Mouse (Mus musculus) neural tube, embryonic 12.5 days (tissue): ENCODE results near the gene Dnajc27. TPM values are rescaled to one million over a fixed set of nuclear protein-coding genes. Genes with fewer than 3 reads are reported as not detected.

Experiments
- ATAC-seq: fragments of 200-750 bp; cut with Nextera tagmentation; 2 replicates; pipeline ENCODE4 v1.8.0; 2017; ENCODE audit warnings: low read depth, mild to moderate bottlenecking, moderate TSS enrichment, moderate library complexity; ENCODE audit not compliant: low FRiP score
- H3K27ac ChIP-seq: fragments of 300-500 bp; sonication (generic); 2 replicates; pipeline ENCODE4 v1.5.1; 2016
- H3K27me3 ChIP-seq: fragments of 300-500 bp; sonication (generic); replicated peaks from 2 replicates; pipeline ENCODE4 v1.6.1; 2016; ENCODE audit warnings: mild to moderate bottlenecking
- H3K36me3 ChIP-seq: fragments of 300-500 bp; sonication (generic); 2 replicates; pipeline ENCODE4 v1.6.1; 2016; ENCODE audit warnings: mild to moderate bottlenecking
- H3K4me1 ChIP-seq: fragments of 300-500 bp; sonication (generic); 2 replicates; pipeline ENCODE4 v1.6.1; 2016
- H3K4me2 ChIP-seq: fragments of 300-500 bp; sonication (generic); replicated peaks from 2 replicates; pipeline ENCODE4 v1.6.1; 2016; ENCODE audit warnings: mild to moderate bottlenecking
- H3K4me3 ChIP-seq: fragments of 300-500 bp; sonication (generic); 2 replicates; pipeline ENCODE4 v1.5.1; 2016
- H3K9ac ChIP-seq: fragments of 300-500 bp; sonication (generic); 2 replicates; pipeline ENCODE4 v1.6.1; 2016; ENCODE audit warnings: mild to moderate bottlenecking
- H3K9me3 ChIP-seq: fragments of 300-500 bp; sonication (generic); 2 replicates; pipeline ENCODE4 v1.6.1; 2016; ENCODE audit warnings: mild to moderate bottlenecking
- WGBS: fragments of 180-500 bp; shearing (Covaris S2); methylation state at CpG from one replicate; pipeline ENCODE4 v1.1.7; 2016; 5-methylcytosine and 5-hydroxymethylcytosine counted together
- polyA plus RNA-seq: library from polyadenylated mRNA; unstranded; fragments of >200 nt; fragmentation: Nextera tagmentation; extraction: Ambion mirVana; gene quantifications from 2 replicates; pipeline ENCODE4 v1.2.1, GENCODE M21; 2016

Dnajc27 gene
- polyA plus RNA-seq, 1 experiment from 2014 or later = 13.4 TPM

DNA sequence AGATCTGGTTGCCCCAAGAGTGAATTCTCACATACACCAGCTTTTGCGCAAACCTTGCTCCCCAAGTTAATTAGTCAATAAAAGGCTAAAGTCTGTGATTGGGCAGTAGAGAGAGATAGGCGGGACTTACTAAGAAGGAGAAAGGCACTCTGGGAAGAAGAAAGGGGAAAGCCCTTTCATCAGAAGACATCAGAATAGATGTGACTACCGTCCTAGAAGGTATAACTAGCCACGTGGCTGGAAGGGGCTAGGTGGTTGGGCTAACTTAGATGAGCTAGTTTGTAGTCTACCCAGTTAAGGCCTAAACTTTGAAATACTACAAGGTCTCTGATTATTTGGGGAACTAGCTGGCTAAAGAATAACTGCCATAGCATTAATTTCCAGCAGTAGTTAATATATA lies 22.7 kb upstream of the Dnajc27 start:
- Histone ChIP-seq H3K36me3 (no peaks in the 10 kb centered on the region), H3K9me3 (no peaks in the 10 kb centered on the region), H3K9ac (no peak overlapping the region), H3K4me3 (no peak overlapping the region), H3K4me2 (no peak overlapping the region), H3K4me1 (no peaks in the 10 kb centered on the region), H3K27ac (no peak overlapping the region), H3K27me3 (no peaks in the 10 kb centered on the region)
- no peak for ATAC-seq
- 93% methylated on average over 4 of the region's 4 CpGs for whole genome bisulfite sequencing

DNA sequence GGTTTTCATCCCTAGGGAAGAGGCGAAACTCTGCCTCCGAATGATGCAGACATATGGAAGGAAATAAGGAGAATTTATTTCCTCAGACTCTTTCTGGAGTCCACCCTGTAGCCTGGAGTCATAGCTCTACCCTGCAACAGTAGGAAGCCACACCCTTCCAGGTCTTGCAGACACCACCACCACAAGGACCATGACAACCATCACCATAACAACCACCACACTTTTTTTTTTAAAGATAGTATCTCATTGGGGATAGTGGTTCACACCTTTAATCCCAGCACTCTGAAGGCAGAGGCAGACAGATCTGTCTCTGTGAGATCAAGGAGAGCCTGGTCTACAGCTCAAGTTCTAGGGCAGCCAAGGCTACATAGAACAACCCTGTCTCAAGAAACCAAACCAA lies 16.9 kb upstream of the Dnajc27 start:
- H3K9me3 ChIP-seq = no peaks in the 10 kb centered on the region
- no peaks in the 10 kb centered on the region for H3K36me3 ChIP-seq
- no peak overlapping the region for H3K4me2 ChIP-seq
- no peak for ATAC-seq
- H3K27me3 ChIP-seq = no peaks in the 10 kb centered on the region
- no peak overlapping the region for H3K9ac ChIP-seq
- H3K4me3 ChIP-seq = no peak overlapping the region
- H3K27ac ChIP-seq = no peak overlapping the region
- H3K4me1 ChIP-seq = no peaks in the 10 kb centered on the region
- 93% methylated on average over 2 of the region's 2 CpGs for WGBS

DNA sequence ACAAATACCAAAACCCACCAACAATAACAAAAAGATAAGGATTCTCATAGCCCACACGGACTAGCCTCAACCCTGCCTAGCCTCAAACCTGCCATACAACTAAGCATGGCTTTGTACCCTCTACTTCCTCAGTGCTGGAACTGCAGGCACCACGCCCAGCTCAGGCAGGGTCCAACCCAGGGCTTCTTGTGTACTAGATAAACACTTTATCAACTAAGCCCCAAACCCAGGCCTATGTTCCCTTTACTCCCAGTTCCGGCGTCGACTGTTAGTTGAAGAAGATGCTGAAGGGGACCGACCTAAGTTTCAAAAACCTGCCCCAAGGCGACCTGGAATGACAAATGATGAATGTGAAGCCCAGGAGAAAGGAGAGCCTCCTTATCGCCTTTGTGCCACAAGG lies 16.4 kb upstream of the Dnajc27 start:
- ATAC-seq = no peak

DNA sequence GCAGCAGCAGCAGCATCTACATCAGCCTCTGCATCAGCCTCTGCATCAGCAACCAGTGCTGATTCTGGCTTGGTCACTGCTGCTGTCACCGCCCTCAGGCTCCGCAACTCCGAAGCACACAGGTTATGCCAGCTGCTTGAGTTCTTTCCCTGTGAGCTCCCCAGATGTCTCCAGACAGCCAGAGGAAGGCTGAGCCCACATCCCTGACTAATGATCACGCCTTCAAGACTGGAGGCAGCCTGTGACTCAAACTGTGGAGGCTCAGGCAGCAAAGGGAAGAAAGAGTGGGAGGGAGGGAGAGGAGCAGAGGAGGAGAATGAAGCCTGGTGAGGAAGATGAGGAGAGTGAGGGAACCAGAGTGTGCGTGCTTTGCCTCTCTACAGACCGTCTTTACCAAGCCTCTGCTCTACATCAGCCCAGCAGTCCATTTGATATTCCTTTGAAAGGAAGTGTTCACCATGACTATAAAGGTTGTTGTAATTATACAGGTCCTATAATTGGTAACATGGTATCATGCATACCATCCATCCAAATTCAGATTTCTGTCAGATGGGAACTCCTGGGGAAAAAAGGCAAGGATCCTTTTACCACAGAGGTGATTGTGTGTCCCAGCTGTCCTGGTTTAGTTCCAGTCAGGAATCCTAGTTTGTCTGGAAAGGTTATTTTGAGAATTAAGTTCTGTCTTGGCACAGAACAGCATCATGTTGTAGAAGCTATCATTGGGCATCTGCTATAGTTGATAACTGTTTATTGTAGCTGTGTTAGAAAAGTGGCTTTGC lies 15.5 kb upstream of the Dnajc27 start:
- no peak overlapping the region for H3K4me3 ChIP-seq
- H3K4me2 ChIP-seq = no peak overlapping the region
- H3K4me1 ChIP-seq = no peaks in the 10 kb centered on the region
- ATAC-seq = no peak
- H3K27ac ChIP-seq = no peak overlapping the region
- H3K9me3 ChIP-seq = no peaks in the 10 kb centered on the region
- no peak overlapping the region for H3K9ac ChIP-seq
- H3K27me3 ChIP-seq = no peaks in the 10 kb centered on the region
- no peaks in the 10 kb centered on the region for H3K36me3 ChIP-seq
- WGBS = 76% methylated on average over 6 of the region's 6 CpGs

More for the DNA sequence above, 16.4 kb upstream of the Dnajc27 start:
- Histone ChIP-seq H3K9ac (no peak overlapping the region), H3K4me2 (no peak overlapping the region), H3K36me3 (no peaks in the 10 kb centered on the region), H3K4me1 (no peaks in the 10 kb centered on the region), H3K27ac (no peak overlapping the region), H3K27me3 (no peaks in the 10 kb centered on the region), H3K4me3 (no peak overlapping the region), H3K9me3 (no peaks in the 10 kb centered on the region)
- WGBS = 82% methylated on average over 8 of the region's 8 CpGs

DNA sequence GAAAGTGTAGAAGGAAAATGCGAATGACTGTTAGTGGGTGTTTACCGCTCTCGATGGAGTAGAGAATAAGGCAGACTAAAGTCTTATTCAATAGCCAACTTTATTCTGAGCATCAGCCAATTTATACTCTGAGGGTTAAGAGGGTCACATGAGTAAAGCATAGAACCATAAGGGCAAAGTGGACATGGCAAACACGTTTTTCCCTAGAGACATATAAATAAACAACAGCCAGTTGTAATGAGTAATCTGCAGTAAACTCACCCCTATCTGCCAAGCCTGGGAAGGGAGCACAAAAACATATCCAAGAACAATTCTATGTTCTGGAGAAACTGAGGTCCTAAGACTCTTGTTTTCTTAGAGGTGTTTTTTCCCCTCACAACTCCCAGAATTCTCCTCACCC lies 13.8 kb upstream of the Dnajc27 start:
- no peak overlapping the region for H3K9ac ChIP-seq
- H3K27ac ChIP-seq = no peak overlapping the region
- H3K4me3 ChIP-seq = no peak overlapping the region
- no peaks in the 10 kb centered on the region for H3K36me3 ChIP-seq
- 86% methylated on average over 4 of the region's 4 CpGs for WGBS
- no peak overlapping the region for H3K4me2 ChIP-seq
- no peak for ATAC-seq
- no peaks in the 10 kb centered on the region for H3K9me3 ChIP-seq
- H3K27me3 ChIP-seq = no peaks in the 10 kb centered on the region
- H3K4me1 ChIP-seq = no peaks in the 10 kb centered on the region

DNA sequence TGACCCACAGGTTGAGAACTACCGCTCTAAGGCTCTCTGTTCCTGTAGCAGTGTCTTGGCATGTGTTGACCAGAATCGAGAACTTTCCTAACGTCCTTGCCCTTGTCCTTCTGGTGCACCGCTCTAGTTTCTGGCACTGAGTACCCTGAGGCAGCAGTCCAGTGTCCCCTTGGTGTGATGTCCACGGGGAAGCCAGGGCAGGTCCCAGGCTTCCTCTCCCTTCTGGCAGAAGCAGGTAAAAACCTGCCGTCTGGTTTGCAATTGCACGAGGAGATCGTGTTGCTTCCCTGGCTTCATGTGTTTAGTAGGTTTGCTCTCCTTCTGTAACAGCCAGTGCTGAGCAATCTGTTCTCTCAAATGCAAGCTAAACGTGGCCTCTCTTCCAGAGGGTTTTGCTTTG lies 10.7 kb upstream of the Dnajc27 start:
- Histone ChIP-seq H3K4me1 (no peaks in the 10 kb centered on the region), H3K27me3 (no peaks in the 10 kb centered on the region), H3K4me3 (no peak overlapping the region), H3K4me2 (no peak overlapping the region), H3K27ac (no peak overlapping the region), H3K9me3 (no peaks in the 10 kb centered on the region), H3K9ac (no peak overlapping the region), H3K36me3 (no peaks in the 10 kb centered on the region)
- ATAC-seq = no peak
- WGBS = 86% methylated on average over 9 of the region's 9 CpGs

DNA sequence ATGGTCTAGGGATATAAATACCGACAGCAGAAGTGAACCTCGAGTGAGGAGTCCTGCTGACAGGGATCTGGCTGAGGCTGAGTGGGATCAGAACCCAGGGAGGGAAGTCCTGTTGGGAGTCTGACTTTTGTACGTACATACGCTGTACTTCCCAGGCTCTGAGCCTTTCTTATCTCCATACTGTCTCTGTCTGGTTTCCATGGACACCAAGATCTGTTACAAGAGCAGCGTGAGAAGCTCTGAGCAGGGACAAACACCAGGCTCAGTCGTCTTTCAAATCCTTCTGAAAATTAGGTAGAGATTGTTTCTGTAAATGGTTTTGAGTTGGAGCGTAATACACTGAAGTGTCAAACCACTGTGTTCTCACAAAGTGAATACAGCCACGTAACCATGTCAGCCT lies 7.0 kb upstream of the Dnajc27 start:
- Histone ChIP-seq H3K9me3 (no peaks in the 10 kb centered on the region), H3K4me3 (no peak overlapping the region), H3K36me3 (no peaks in the 10 kb centered on the region), H3K4me1 (no peaks in the 10 kb centered on the region), H3K27me3 (no peaks in the 10 kb centered on the region), H3K9ac (no peak overlapping the region), H3K27ac (no peak overlapping the region), H3K4me2 (no peak overlapping the region)
- no peak for ATAC-seq
- 73% methylated on average over 8 of the region's 8 CpGs for WGBS

DNA sequence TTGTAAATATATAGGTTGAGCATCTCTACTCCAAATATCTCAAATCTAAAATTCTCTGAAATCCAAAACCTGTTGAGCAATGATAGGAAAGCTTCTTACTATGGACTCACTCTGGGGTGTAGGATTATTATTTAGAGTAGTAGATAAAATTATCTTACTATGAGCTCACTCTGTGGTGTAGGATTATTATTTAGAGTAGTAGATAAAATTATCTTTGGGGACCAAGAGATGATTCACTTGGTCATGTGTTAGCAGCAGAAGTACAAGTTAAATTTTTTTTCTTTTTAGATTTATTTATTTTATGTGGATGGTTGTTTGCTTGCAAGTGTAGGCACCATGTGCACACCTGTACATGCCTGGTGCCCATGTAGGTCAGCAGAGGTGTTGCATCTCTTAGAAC lies 6.0 kb upstream of the Dnajc27 start:
- Histone ChIP-seq H3K36me3 (no peaks in the 10 kb centered on the region), H3K4me2 (no peak overlapping the region), H3K9me3 (no peaks in the 10 kb centered on the region), H3K27me3 (no peaks in the 10 kb centered on the region), H3K9ac (no peak overlapping the region), H3K4me1 (no peaks in the 10 kb centered on the region), H3K4me3 (no peak overlapping the region), H3K27ac (no peak overlapping the region)
- ATAC-seq = no peak

DNA sequence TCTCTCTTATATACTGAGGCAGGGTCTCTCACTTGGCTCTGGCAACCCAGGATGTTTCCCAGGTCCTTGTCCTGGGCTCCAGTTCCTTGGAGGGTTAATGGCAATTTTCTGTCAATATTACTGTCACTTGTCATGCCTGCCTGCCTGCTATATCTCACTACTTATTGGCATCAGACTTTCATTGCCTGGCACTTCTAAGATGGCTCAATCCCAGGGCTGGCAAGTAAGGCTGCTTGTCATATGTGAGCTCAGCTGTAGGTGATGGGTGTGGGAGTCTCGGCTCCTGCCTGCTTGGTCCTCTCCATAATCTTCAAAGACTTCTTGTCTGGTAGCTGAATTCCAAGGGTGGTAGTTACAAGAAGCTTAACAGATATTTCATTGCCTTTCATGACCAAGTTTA lies 4.3 kb upstream of the Dnajc27 start:
- no peaks in the 10 kb centered on the region for H3K9me3 ChIP-seq
- WGBS = 74% methylated on average over 1 of the region's 1 CpGs
- no peaks in the 10 kb centered on the region for H3K36me3 ChIP-seq
- H3K4me1 ChIP-seq = peaks cover 2% of the 10 kb centered on the region; the same call in 1 of the 2 replicates
- H3K9ac ChIP-seq = no peak overlapping the region
- no peak overlapping the region for H3K27ac ChIP-seq
- H3K4me3 ChIP-seq = no peak overlapping the region
- ATAC-seq = no peak
- H3K27me3 ChIP-seq = no peaks in the 10 kb centered on the region
- no peak overlapping the region for H3K4me2 ChIP-seq

DNA sequence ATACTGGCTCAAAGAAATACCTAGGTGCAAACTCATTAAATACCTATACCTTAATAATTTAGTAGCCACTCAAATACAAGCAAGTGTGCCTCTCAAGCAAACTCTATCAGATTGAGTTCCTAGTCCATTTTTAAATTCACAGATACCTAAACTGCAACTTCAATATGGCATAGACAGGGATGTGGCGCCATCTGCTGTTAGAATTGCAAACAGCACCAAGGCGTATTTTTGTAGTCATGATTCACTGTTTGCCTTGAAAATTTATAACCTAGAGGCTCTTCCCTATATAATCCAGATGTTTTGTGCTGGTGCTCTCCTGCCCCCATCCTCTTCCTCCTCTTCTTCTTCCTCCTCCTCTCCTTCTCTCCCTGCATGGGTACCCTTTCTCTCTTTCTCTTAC lies 2.1 kb upstream of the Dnajc27 start:
- no peak overlapping the region for H3K4me2 ChIP-seq
- peaks cover 9% of the 10 kb centered on the region; the same call in 1 of the 2 replicates for H3K4me1 ChIP-seq
- H3K27ac ChIP-seq = no peak overlapping the region
- H3K9me3 ChIP-seq = no peaks in the 10 kb centered on the region
- WGBS = 0% methylated on average over 2 of the region's 2 CpGs
- no peak for ATAC-seq
- no peaks in the 10 kb centered on the region for H3K27me3 ChIP-seq
- H3K9ac ChIP-seq = no peak overlapping the region
- H3K36me3 ChIP-seq = no peaks in the 10 kb centered on the region
- H3K4me3 ChIP-seq = no peak overlapping the region

DNA sequence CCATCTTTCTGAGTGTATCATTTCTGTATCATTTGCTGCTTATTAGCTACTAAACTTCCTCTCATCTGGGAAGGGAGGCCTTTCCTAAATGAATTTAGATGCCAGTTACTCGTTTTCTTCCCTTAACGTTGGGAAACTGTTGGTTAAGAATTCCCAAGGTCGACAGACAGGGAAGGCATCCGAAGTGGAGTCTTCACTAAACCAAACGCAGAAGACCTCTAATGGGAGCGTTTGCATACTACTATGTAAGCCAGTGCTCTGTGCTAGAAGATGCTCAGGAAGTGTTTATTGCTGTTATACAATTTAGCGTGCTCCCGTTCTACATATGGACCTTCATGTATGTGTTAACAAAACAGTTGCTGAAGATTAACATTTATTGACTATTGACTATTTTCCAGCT lies 1.1 kb downstream of the Dnajc27 start:
- Histone ChIP-seq H3K4me3 (no peak overlapping the region), H3K27ac (no peak overlapping the region), H3K4me2 (peak overlapping the region; percentile 63), H3K9ac (no peak overlapping the region), H3K9me3 (no peaks in the 10 kb centered on the region), H3K36me3 (peaks cover 23% of the 10 kb centered on the region), H3K4me1 (peaks cover 9% of the 10 kb centered on the region; the same call in 1 of the 2 replicates), H3K27me3 (no peaks in the 10 kb centered on the region)
- ATAC-seq = no peak
- 74% methylated on average over 8 of the region's 8 CpGs for WGBS

DNA sequence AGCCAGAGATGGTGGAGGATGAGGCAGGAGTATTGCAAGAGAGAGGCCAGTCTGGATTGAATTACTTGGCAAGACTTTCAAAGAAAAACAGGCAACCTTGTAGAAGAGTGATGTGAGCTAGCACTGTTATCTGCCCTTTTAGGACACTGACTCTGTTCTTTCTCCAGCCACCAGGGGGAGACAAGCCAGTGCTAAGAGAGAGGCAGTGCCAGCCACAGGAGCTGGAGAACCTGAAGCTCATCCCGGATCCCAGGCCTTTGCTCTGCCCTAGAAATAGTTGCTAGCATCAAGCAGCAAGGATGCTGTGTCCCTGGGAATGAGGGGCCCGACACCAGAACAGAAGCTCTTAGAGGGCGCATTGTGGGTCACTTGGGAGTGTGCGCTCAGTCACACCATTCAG lies 25.0 kb downstream of the Dnajc27 start:
- Histone ChIP-seq H3K4me1 (no peaks in the 10 kb centered on the region), H3K9me3 (no peaks in the 10 kb centered on the region), H3K4me3 (no peak overlapping the region), H3K9ac (no peak overlapping the region), H3K27ac (no peak overlapping the region), H3K36me3 (peaks cover 43% of the 10 kb centered on the region), H3K27me3 (no peaks in the 10 kb centered on the region), H3K4me2 (no peak overlapping the region)
- 82% methylated on average over 4 of the region's 4 CpGs for WGBS
- peak; percentile 66; the same call in 1 of the 2 replicates for ATAC-seq

DNA sequence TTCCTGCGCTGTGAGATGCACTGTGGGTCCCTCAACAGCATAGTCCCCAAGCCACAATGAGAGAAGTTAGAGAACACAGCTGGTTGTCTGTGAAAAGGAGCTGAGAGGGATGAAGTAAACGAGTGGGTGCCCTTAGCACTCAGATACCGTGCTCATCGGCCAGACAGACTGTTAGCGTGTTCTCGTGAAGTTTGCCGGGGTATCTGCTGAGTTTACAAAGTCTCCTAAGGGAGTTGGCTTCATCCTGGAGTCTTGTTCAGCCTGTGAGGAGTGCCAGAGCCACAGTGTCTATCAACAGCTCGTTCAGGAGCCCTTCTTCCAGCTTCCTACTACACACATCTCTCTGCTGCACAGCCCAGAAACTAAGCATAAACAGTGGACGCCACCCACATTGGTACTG lies 33.7 kb downstream of the Dnajc27 start:
- Histone ChIP-seq H3K27me3 (no peaks in the 10 kb centered on the region), H3K4me3 (no peak overlapping the region), H3K27ac (no peak overlapping the region), H3K9ac (no peak overlapping the region), H3K4me2 (no peak overlapping the region), H3K36me3 (peaks cover 4% of the 10 kb centered on the region; the same call in 1 of the 2 replicates), H3K4me1 (no peaks in the 10 kb centered on the region), H3K9me3 (no peaks in the 10 kb centered on the region)
- WGBS = 89% methylated on average over 9 of the region's 9 CpGs
- no peak for ATAC-seq
